Mouse (Mus musculus) embryonic facial prominence, embryonic 13.5 days (tissue): Measurements from ENCODE around the gene Dntt. TPM values are rescaled to one million over a fixed set of nuclear protein-coding genes. Genes with fewer than 3 reads are reported as not detected.
A peak's percentile ranks its signal among the peaks of the same experiment; 100 is the strongest.

ENCODE experiments used
- ATAC-seq: fragments of 200-750 bp; cut with Nextera tagmentation; 2 replicates; pipeline ENCODE4 v1.8.0; 2017; ENCODE audit warnings: low read depth; ENCODE audit not compliant: insufficient number of reproducible peaks, insufficient read depth, low FRiP score, low TSS enrichment
- H3K27ac ChIP-seq: fragments of 300-500 bp; sonication (generic); 2 replicates; pipeline ENCODE4 v1.5.1; 2015; ENCODE audit warnings: moderate library complexity, mild to moderate bottlenecking, inconsistent platforms
- H3K27me3 ChIP-seq: fragments of 300-500 bp; sonication (generic); 2 replicates; pipeline ENCODE4 v1.6.1; 2015; ENCODE audit warnings: mild to moderate bottlenecking, inconsistent platforms
- H3K36me3 ChIP-seq: fragments of 300-500 bp; sonication (generic); 2 replicates; pipeline ENCODE4 v1.6.1; 2015; ENCODE audit warnings: mild to moderate bottlenecking, inconsistent platforms
- H3K4me1 ChIP-seq: fragments of 300-500 bp; sonication (generic); 2 replicates; pipeline ENCODE4 v1.6.1; 2015; ENCODE audit warnings: inconsistent platforms
- H3K4me2 ChIP-seq: fragments of 300-500 bp; sonication (generic); 2 replicates; pipeline ENCODE4 v1.6.1; 2015; ENCODE audit warnings: moderate library complexity, mild to moderate bottlenecking, inconsistent platforms
- H3K4me3 ChIP-seq: fragments of 300-500 bp; sonication (generic); 2 replicates; pipeline ENCODE4 v1.5.1; 2015; ENCODE audit warnings: mild to moderate bottlenecking, inconsistent platforms
- H3K9ac ChIP-seq: fragments of 300-500 bp; sonication (generic); 2 replicates; pipeline ENCODE4 v1.6.1; 2015; ENCODE audit warnings: mild to moderate bottlenecking, inconsistent platforms
- H3K9me3 ChIP-seq: fragments of 300-500 bp; sonication (generic); 2 replicates; pipeline ENCODE4 v1.6.1; 2016; ENCODE audit warnings: inconsistent platforms
- WGBS: fragments of 180-500 bp; shearing (Covaris S2); methylation state at CpG from one replicate; pipeline ENCODE4 v1.1.7; 2015; ENCODE audit warnings: mixed read lengths; 5-methylcytosine and 5-hydroxymethylcytosine counted together
- polyA plus RNA-seq: library from polyadenylated mRNA; unstranded; fragments of >200 nt; fragmentation: Nextera tagmentation; extraction: Ambion mirVana; gene quantifications from 2 replicates; pipeline ENCODE4 v1.2.1, GENCODE M21; 2015

Dntt gene
- polyA plus RNA-seq, 1 experiment from 2014 or later: not detected

DNA sequence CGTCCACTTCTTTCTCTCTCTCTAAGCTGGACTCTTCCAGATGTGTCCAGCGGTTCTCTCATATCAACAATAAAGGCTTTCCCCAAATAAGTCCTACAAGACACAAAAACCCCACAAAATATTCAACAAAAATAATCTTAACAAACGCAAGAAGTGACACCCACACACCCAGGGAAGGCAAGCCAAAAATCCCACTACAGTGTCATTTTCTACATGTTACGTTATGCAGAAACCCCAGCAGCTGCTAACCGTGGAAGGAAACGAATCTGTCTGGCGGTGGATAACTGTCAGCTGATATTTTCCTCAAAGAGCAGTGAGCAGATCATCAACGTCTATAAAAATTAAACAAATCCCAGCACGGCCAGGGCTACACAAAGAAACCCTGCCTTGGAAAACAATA lies 15.1 kb upstream of the Dntt start:
- H3K9me3 ChIP-seq: no peaks in the 10 kb centered on the region
- H3K27ac ChIP-seq: no peak overlapping the region
- peaks cover 18% of the 10 kb centered on the region for H3K27me3 ChIP-seq
- 19% methylated on average over 9 of the region's 9 CpGs for WGBS
- no peak overlapping the region for H3K4me2 ChIP-seq
- H3K4me3 ChIP-seq: no peak overlapping the region
- ATAC-seq: no peak
- H3K9ac ChIP-seq: no peak overlapping the region
- peaks cover 22% of the 10 kb centered on the region for H3K4me1 ChIP-seq
- H3K36me3 ChIP-seq: no peaks in the 10 kb centered on the region

DNA sequence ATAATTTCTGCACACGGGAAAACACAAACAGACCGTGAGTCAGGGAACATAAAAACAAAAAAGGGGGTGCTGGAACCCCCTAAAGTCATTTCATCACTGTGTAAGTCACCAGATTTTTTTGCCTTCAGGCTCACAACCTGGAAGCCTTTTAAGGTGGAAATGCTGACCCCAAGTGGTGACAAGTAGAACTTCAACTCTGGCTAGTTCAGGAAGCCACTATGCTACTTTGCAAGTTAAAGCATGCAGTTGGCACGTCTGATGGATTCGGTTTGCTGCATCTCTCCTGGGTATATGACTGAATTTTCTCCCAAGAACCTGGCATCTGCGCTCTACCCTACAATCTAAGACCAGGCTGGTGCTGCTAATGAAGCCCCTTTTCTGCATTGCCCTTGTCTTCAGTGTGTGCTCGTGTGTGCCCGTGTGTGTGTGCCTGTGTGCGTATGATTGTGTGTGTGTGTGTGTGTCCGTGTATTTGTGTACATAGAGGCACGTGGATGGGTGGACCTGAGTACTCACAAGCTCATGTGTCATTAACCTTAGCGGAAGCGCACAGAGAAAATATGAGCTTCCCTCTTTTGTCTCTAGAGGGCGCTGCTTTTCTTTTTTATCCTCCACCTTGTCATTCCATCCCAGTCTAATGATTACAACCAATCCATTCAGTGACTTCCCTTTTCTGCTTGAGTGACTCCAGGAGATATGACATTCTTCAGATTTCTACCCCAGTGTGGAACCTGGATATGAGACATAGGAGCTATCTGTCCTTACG lies 12.9 kb upstream of the Dntt start:
- peaks cover 25% of the 10 kb centered on the region for H3K27me3 ChIP-seq
- peak overlapping the region; percentile 54 for H3K4me2 ChIP-seq
- H3K27ac ChIP-seq: no peak overlapping the region
- no peaks in the 10 kb centered on the region for H3K9me3 ChIP-seq
- H3K9ac ChIP-seq: 0 out of 2 replicates have a peak overlapping the region, but pooled peaks have one; percentile 44
- ATAC-seq: no peak
- 15% methylated on average over 14 of the region's 14 CpGs for WGBS
- H3K36me3 ChIP-seq: no peaks in the 10 kb centered on the region
- H3K4me3 ChIP-seq: peak overlapping the region; percentile 23
- H3K4me1 ChIP-seq: peaks cover 22% of the 10 kb centered on the region

DNA sequence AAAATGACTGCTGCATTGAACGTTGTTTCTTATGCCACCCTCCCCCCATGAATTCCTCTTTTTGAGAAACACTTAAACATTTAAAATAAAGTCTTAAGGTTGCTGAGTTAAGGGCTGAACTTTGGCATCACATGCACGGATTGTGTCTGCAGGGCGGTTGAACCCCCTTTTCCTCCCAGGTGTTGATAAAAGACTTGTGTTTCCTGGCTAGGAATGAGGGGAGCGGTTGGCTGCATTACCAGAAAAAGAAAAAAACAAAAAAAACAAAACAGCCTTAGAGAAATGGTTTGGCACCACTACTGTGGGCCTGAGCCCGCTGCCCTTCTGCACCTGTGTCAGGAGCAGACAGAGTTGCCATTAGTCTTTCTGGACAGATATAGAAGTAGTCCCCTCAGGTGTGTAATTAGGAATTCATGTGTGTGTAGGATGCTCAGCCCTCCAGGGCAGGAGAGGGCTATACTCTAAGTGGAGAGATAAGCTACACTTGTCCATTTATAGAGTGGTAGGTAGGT lies 9.9 kb upstream of the Dntt start:
- Histone ChIP-seq H3K4me1 (peaks cover 8% of the 10 kb centered on the region), H3K27ac (no peak overlapping the region), H3K9ac (no peak overlapping the region), H3K9me3 (no peaks in the 10 kb centered on the region), H3K27me3 (peaks cover 12% of the 10 kb centered on the region), H3K4me2 (no peak overlapping the region), H3K36me3 (no peaks in the 10 kb centered on the region), H3K4me3 (no peak overlapping the region)
- 79% methylated on average over 5 of the region's 5 CpGs for WGBS
- no peak for ATAC-seq

GRCm38 (mm10) chr19:41020537-41020936 lies 8.5 kb upstream of the Dntt start:
- no peak for ATAC-seq
- no peak overlapping the region for H3K9ac ChIP-seq
- H3K36me3 ChIP-seq: no peaks in the 10 kb centered on the region
- peaks cover 8% of the 10 kb centered on the region for H3K4me1 ChIP-seq
- peaks cover 12% of the 10 kb centered on the region for H3K27me3 ChIP-seq
- H3K27ac ChIP-seq: no peak overlapping the region
- no peaks in the 10 kb centered on the region for H3K9me3 ChIP-seq
- 68% methylated on average over 3 of the region's 3 CpGs for WGBS
- no peak overlapping the region for H3K4me3 ChIP-seq
- H3K4me2 ChIP-seq: no peak overlapping the region

DNA sequence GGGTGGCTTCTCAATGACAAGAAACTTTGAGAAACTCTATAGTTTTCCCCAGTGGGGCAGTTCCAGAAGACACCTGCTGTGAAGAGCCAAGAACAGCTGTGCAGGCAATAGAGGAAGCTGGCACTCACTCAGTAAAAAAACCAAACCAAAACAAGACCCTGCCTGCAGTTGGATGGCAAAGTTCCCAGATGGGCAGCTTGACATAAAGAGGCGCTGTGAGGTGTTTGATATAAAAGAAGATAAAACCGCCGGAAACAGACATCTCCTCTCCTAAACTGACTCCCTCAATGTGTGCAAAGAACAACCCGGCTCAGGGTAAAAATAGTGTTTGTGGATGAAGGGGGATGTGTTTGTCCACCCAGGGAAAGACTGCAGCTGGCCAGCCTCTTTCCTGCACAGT lies 6.8 kb upstream of the Dntt start:
- no peak overlapping the region for H3K9ac ChIP-seq
- no peak overlapping the region for H3K27ac ChIP-seq
- no peaks in the 10 kb centered on the region for H3K9me3 ChIP-seq
- H3K4me3 ChIP-seq: no peak overlapping the region
- 79% methylated on average over 4 of the region's 4 CpGs for WGBS
- ATAC-seq: no peak
- peaks cover 12% of the 10 kb centered on the region for H3K27me3 ChIP-seq
- no peak overlapping the region for H3K4me2 ChIP-seq
- H3K4me1 ChIP-seq: no peaks in the 10 kb centered on the region
- H3K36me3 ChIP-seq: no peaks in the 10 kb centered on the region

GRCm38 (mm10) chr19:41026551-41026950 lies 2.5 kb upstream of the Dntt start:
- 84% methylated on average over 8 of the region's 8 CpGs for WGBS
- no peak overlapping the region for H3K9ac ChIP-seq
- no peak overlapping the region for H3K4me2 ChIP-seq
- ATAC-seq: no peak
- H3K4me3 ChIP-seq: no peak overlapping the region
- no peaks in the 10 kb centered on the region for H3K27me3 ChIP-seq
- no peaks in the 10 kb centered on the region for H3K9me3 ChIP-seq
- no peaks in the 10 kb centered on the region for H3K4me1 ChIP-seq
- H3K27ac ChIP-seq: no peak overlapping the region
- no peaks in the 10 kb centered on the region for H3K36me3 ChIP-seq

DNA sequence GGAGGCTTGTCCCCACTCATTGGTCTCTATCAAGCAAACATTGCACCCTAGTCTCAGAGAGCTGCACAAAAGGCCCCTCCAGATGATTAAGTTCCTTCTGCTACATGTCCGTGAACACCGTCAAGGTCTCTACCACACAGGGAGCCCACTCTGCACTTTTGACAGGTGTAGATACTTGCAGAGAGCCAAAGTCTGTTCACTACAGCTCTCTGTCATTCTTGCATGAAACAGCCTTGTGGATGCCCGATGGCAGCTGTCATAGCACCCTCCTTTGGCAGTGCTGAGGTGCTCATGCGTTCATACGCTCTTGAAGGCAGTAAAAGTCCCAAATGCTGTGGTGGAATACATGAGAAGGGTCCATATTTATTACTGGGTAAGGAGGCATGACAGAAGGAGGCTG lies 2.1 kb upstream of the Dntt start:
- WGBS: 87% methylated on average over 5 of the region's 5 CpGs
- Histone ChIP-seq H3K36me3 (no peaks in the 10 kb centered on the region), H3K27ac (no peak overlapping the region), H3K4me2 (no peak overlapping the region), H3K27me3 (no peaks in the 10 kb centered on the region), H3K9ac (no peak overlapping the region), H3K9me3 (no peaks in the 10 kb centered on the region), H3K4me3 (no peak overlapping the region), H3K4me1 (no peaks in the 10 kb centered on the region)
- no peak for ATAC-seq

DNA sequence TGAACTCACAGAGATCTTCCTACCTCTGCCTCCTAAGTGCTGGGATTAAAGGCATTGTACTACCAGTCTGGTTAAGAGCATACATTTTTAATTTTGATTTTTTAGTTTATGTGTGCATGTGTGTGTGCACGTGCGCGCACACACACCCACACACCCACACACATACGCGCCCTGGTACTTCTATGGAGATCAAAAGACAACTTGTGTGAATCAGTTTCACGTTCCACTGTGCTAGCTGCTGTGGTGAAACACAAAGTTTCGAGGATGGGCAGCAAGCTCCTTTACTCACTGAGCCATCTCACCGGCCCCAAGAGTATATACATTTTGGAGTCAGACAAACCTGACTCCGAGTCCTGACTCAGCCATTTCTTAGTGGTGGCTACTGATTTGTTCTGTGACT lies 1.5 kb upstream of the Dntt start:
- no peak overlapping the region for H3K4me2 ChIP-seq
- no peak overlapping the region for H3K4me3 ChIP-seq
- H3K27me3 ChIP-seq: no peaks in the 10 kb centered on the region
- no peak for ATAC-seq
- no peaks in the 10 kb centered on the region for H3K4me1 ChIP-seq
- 92% methylated on average over 9 of the region's 9 CpGs for WGBS
- no peaks in the 10 kb centered on the region for H3K36me3 ChIP-seq
- no peak overlapping the region for H3K27ac ChIP-seq
- H3K9me3 ChIP-seq: no peaks in the 10 kb centered on the region
- H3K9ac ChIP-seq: no peak overlapping the region

DNA sequence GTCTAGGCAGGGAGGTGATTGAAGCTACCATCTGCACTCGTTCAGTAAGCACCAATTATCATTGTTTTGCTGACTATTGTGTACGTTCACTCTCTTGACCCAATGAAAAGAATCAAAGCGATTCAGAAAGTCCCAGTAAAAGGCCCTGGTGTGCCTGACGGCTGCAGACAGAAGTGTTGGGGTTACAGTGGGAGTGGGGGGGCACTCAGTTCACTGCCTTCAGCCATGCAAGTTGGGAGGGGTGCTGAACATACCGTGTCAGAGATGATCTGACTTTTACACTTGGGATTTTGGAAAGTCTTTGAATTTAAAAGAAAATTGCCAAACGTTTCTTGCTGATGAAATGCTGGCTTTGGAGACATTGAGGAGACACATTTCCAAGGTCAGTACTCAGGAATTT lies 1.1 kb downstream of the Dntt start:
- H3K27ac ChIP-seq: no peak overlapping the region
- 62% methylated on average over 6 of the region's 6 CpGs for WGBS

GRCm38 (mm10) chr19:41031009-41031408 lies 1.9 kb downstream of the Dntt start:
- Histone ChIP-seq H3K27me3 (peaks cover 5% of the 10 kb centered on the region; the same call in 1 of the 2 replicates), H3K27ac (no peak overlapping the region)
- 80% methylated on average over 11 of the region's 11 CpGs for WGBS

More for the DNA sequence above, 1.1 kb downstream of the Dntt start:
- H3K4me3 ChIP-seq: no peak overlapping the region
- ATAC-seq: no peak
- peaks cover 5% of the 10 kb centered on the region; the same call in 1 of the 2 replicates for H3K27me3 ChIP-seq
- no peak overlapping the region for H3K4me2 ChIP-seq
- no peak overlapping the region for H3K9ac ChIP-seq
- H3K4me1 ChIP-seq: no peaks in the 10 kb centered on the region
- no peaks in the 10 kb centered on the region for H3K36me3 ChIP-seq
- H3K9me3 ChIP-seq: no peaks in the 10 kb centered on the region

GRCm38 (mm10) chr19:41031869-41032268 lies 2.8 kb downstream of the Dntt start:
- Histone ChIP-seq H3K4me3 (no peak overlapping the region), H3K36me3 (no peaks in the 10 kb centered on the region), H3K9ac (no peak overlapping the region), H3K4me2 (no peak overlapping the region), H3K4me1 (no peaks in the 10 kb centered on the region), H3K27me3 (peaks cover 5% of the 10 kb centered on the region; the same call in 1 of the 2 replicates), H3K9me3 (no peaks in the 10 kb centered on the region), H3K27ac (no peak overlapping the region)
- WGBS: 88% methylated on average over 6 of the region's 6 CpGs
- ATAC-seq: no peak

More at GRCm38 (mm10) chr19:41031009-41031408, 1.9 kb downstream of the Dntt start:
- H3K9ac ChIP-seq: no peak overlapping the region
- no peaks in the 10 kb centered on the region for H3K36me3 ChIP-seq
- no peaks in the 10 kb centered on the region for H3K4me1 ChIP-seq
- no peaks in the 10 kb centered on the region for H3K9me3 ChIP-seq
- ATAC-seq: no peak
- H3K4me2 ChIP-seq: no peak overlapping the region
- H3K4me3 ChIP-seq: no peak overlapping the region

DNA sequence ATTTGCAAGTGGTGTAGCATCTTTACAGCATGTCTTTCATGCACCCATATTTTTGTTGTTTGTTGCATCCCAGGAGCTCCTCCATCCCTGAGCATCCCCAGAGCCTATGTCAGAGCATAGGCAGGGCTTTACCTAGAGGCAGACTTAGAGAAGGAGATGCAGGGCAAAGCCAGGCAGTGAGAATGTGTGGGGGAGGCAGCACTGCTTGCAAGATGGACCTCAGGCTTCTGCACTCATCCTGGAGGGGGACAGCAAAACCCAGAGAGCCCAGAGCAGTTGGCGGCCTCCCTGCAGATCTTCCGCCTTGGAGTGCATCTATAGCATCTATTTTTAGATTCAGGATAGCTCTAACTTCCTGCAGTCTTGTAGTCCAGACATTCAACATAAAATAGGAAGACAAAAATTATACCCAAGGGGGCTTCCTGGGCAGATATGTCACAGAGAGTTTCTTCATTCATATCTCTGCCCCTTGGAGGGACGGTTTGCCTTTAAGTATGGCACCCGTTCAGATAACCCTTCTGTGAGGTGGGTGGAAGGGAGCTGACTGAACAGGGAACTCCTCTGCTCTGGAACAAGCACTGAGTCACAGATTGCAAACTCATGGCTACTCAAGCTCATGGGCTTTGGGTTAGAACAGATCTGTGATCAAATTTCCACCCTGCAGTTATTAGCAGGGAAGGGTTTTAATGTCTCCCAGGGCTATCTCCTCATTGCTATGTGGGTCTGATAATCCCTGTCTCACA lies 6.9 kb downstream of the Dntt start:
- ATAC-seq: no peak
- 71% methylated on average over 4 of the region's 4 CpGs for WGBS

More for the DNA sequence above, 6.9 kb downstream of the Dntt start:
- Histone ChIP-seq H3K4me3 (no peak overlapping the region), H3K36me3 (no peaks in the 10 kb centered on the region), H3K4me1 (no peaks in the 10 kb centered on the region), H3K27ac (no peak overlapping the region), H3K27me3 (peaks cover 5% of the 10 kb centered on the region; the same call in 1 of the 2 replicates), H3K9me3 (no peaks in the 10 kb centered on the region), H3K9ac (no peak overlapping the region), H3K4me2 (no peak overlapping the region)
